Mouse (Mus musculus): Measurements from ENCODE around the gene Abhd14b. TPM values are rescaled to one million over a fixed set of nuclear protein-coding genes. Genes with fewer than 3 reads are reported as not detected.

Gene Abhd14b
- 1 to 10 TPM; 4.8 to 6.1 TPM for total RNA-seq (2021)
- long read RNA-seq, experiment 1, transcript Abhd14b-201 (4 exons, 1,745 nt), result major isoform, 5 of 14 reads
- long read RNA-seq, experiment 1, partial matches to known transcripts, result 4 of 14 reads
- long read RNA-seq, experiment 1, other reads (novel, unspliced or antisense), result 3 of 14 reads
- long read RNA-seq, experiment 2, transcript Abhd14b-201 (4 exons, 1,745 nt), result major isoform, 7 of 9 reads
- long read RNA-seq, experiment 2, partial matches to known transcripts, result 1 of 9 reads
- long read RNA-seq, experiment 2, other reads (novel, unspliced or antisense), result 1 of 9 reads

- Histone ChIP-seq H3K27ac (peak within 1 kb of the TSS; percentile 95), H3K4me3 (peak within 1 kb of the TSS; percentile 67)
- TF ChIP-seq CTCF (IDR thresholded peaks at IDR 0.05), result peak; percentile 62
- intact Hi-C loops (cut with DNase I), result no loop called here
- peak; percentile 98 for DNase-seq
Observed at GRCm38 (mm10) chr9:106447348-106447747, at the start of gene Abhd14b, which contains the start of gene Abhd14a. Abhd14b (plus strand) TSS chr9:106447459. Abhd14a (minus strand) TSS chr9:106447678.

- intact Hi-C loops (cut with DNase I), result no loop called here
- TF ChIP-seq CTCF (IDR thresholded peaks at IDR 0.05), result no peak
- H3K4me3 ChIP-seq, result no peak overlapping the region
- no peak for DNase-seq
- H3K27ac ChIP-seq, result no peak overlapping the region
Observed at GRCm38 (mm10) chr9:106397733-106398132, 49.5 kb upstream of the Abhd14b start.

- no peak overlapping the region for H3K27ac ChIP-seq
- no peak for DNase-seq
- no peak overlapping the region for H3K4me3 ChIP-seq
- intact Hi-C loops (cut with DNase I), result no loop called here
- TF ChIP-seq CTCF (IDR thresholded peaks at IDR 0.05), result no peak
Observed at GRCm38 (mm10) chr9:106398667-106399311, 48.5 kb upstream of the Abhd14b start.

- Histone ChIP-seq H3K27ac (no peak overlapping the region), H3K4me3 (no peak overlapping the region)
- no peak for DNase-seq
- no peak for TF ChIP-seq CTCF (IDR thresholded peaks at IDR 0.05)
- intact Hi-C loops (cut with DNase I), result loop anchor here (2.0 kb wide), 1 partner anchor 13 kb away; no protein-coding TSS in a partner anchor
Observed at GRCm38 (mm10) chr9:106399808-106400207, 47.5 kb upstream of the Abhd14b start.

- TF ChIP-seq CTCF (IDR thresholded peaks at IDR 0.05), result no peak
- intact Hi-C loops (cut with DNase I), result no loop called here
- Histone ChIP-seq H3K27ac (no peak overlapping the region), H3K4me3 (no peak overlapping the region)
- no peak for DNase-seq
Observed at GRCm38 (mm10) chr9:106402149-106402548, 45.1 kb upstream of the Abhd14b start.

GRCm38 (mm10) chr9:106402607-106403375 is 44.5 kb upstream of the Abhd14b start:
- DNase-seq, result no peak
- intact Hi-C loops (cut with DNase I), result no loop called here
- no peak overlapping the region for H3K27ac ChIP-seq
- no peak for TF ChIP-seq CTCF (IDR thresholded peaks at IDR 0.05)
- no peak overlapping the region for H3K4me3 ChIP-seq

GRCm38 (mm10) chr9:106405275-106405674 is 42.0 kb upstream of the Abhd14b start:
- intact Hi-C loops (cut with DNase I), result no loop called here
- H3K4me3 ChIP-seq, result peak overlapping the region; percentile 17; the same call in 1 of the 2 replicates
- DNase-seq, result peak; percentile 92
- TF ChIP-seq CTCF (IDR thresholded peaks at IDR 0.05), result no peak
- H3K27ac ChIP-seq, result peak overlapping the region; percentile 84

- no peak for TF ChIP-seq CTCF (IDR thresholded peaks at IDR 0.05)
- intact Hi-C loops (cut with DNase I), result no loop called here
- peak overlapping the region; percentile 84 for H3K27ac ChIP-seq
- peak; percentile 89 for DNase-seq
- H3K4me3 ChIP-seq, result peak overlapping the region; percentile 23; the same call in 1 of the 2 replicates
Observed at GRCm38 (mm10) chr9:106406443-106407078, 40.7 kb upstream of the Abhd14b start.

- Histone ChIP-seq H3K4me3 (no peak overlapping the region), H3K27ac (peak overlapping the region; percentile 84; the same call in 1 of the 2 replicates)
- DNase-seq, result no peak
- intact Hi-C loops (cut with DNase I), result no loop called here
- TF ChIP-seq CTCF (IDR thresholded peaks at IDR 0.05), result peak; percentile 32; the same call in 1 of the 2 replicates
Observed at GRCm38 (mm10) chr9:106409096-106409495, 38.2 kb upstream of the Abhd14b start.

- H3K27ac ChIP-seq, result peak overlapping the region; percentile 77
- intact Hi-C loops (cut with DNase I), result no loop called here
- DNase-seq, result no peak
- TF ChIP-seq CTCF (IDR thresholded peaks at IDR 0.05), result no peak
- no peak overlapping the region for H3K4me3 ChIP-seq
Observed at GRCm38 (mm10) chr9:106410086-106410650, 37.1 kb upstream of the Abhd14b start.

- intact Hi-C loops (cut with DNase I), result no loop called here
- H3K4me3 ChIP-seq, result no peak overlapping the region
- no peak for TF ChIP-seq CTCF (IDR thresholded peaks at IDR 0.05)
- peak; percentile 65 for DNase-seq
- H3K27ac ChIP-seq, result peak overlapping the region; percentile 77
Observed at GRCm38 (mm10) chr9:106411091-106411594, 36.1 kb upstream of the Abhd14b start.

GRCm38 (mm10) chr9:106411729-106412128 is 35.5 kb upstream of the Abhd14b start:
- peak; percentile 63 for DNase-seq
- H3K4me3 ChIP-seq, result no peak overlapping the region
- peak overlapping the region; percentile 77 for H3K27ac ChIP-seq
- no peak for TF ChIP-seq CTCF (IDR thresholded peaks at IDR 0.05)
- intact Hi-C loops (cut with DNase I), result no loop called here
